Mouse (Mus musculus) CH12.LX (cell line): ENCODE measurements around the gene B3galt1. TPM values are rescaled to one million over a fixed set of nuclear protein-coding genes. Genes with fewer than 3 reads are reported as not detected.

Source experiments
- DNase-seq: peaks from one replicate; pipeline ENCODE4 v3.0.0-alpha.2; 2013; ENCODE audit errors: extremely low read depth
- H3K27ac ChIP-seq: 2 replicates; pipeline ENCODE4 v1.5.1; 2012; ENCODE audit warnings: low read depth, mild to moderate bottlenecking, control low read depth, moderate library complexity; ENCODE audit not compliant: insufficient read depth
- H3K27me3 ChIP-seq: replicated peaks from 2 replicates; pipeline ENCODE3; 2012; ENCODE audit warnings: inconsistent platforms
- H3K36me3 ChIP-seq, 2 experiments: replicated peaks in 1 of 2; 2 replicates each; pipeline versions ENCODE3 to v1.6.1; 2012; ENCODE audit warnings: inconsistent platforms in 1 of 2, low read length in 1 of 2, mild to moderate bottlenecking in 1 of 2, mixed read lengths in 1 of 2, moderate library complexity in 1 of 2; ENCODE audit not compliant: control insufficient read depth in 1 of 2, insufficient read depth in 1 of 2
- H3K4me1 ChIP-seq, 2 experiments: 2 replicates each; pipeline ENCODE4 v1.6.1; 2012; ENCODE audit warnings: inconsistent platforms in 1 of 2, moderate library complexity in 1 of 2; ENCODE audit not compliant: insufficient read depth in 2 of 2, control insufficient read depth in 1 of 2
- H3K4me2 ChIP-seq: 2 replicates; pipeline ENCODE4 v1.6.1; 2012; ENCODE audit warnings: low read depth, mild to moderate bottlenecking, control low read depth; ENCODE audit not compliant: poor library complexity, insufficient read depth, severe bottlenecking
- H3K4me3 ChIP-seq, 3 experiments: fragments of 150-350 bp in 1 of 3; sonication (generic) in 1 of 3; replicated peaks in 1 of 3; 2 replicates each; pipeline versions ENCODE3 to v1.5.1; 2011 to 2012; ENCODE audit warnings: low read depth in 2 of 3, low read length in 2 of 3, mild to moderate bottlenecking in 2 of 3, moderate library complexity in 2 of 3, control low read depth in 1 of 3, improper control_type of control experiment in 1 of 3, inconsistent platforms in 1 of 3, mixed read lengths in 1 of 3; ENCODE audit not compliant: poor library complexity in 1 of 3
- H3K79me2 ChIP-seq: replicated peaks from 2 replicates; pipeline ENCODE4 v1.6.1; 2012; ENCODE audit warnings: mild to moderate bottlenecking, moderate library complexity; ENCODE audit not compliant: control insufficient read depth, poor library complexity, insufficient read depth, severe bottlenecking; ENCODE audit errors: extremely low read depth
- H3K9ac ChIP-seq: 2 replicates; pipeline ENCODE4 v1.6.1; 2012; ENCODE audit warnings: low read depth, mild to moderate bottlenecking, control low read depth, moderate library complexity; ENCODE audit not compliant: insufficient read depth
- H3K9me3 ChIP-seq: replicated peaks from 2 replicates; pipeline ENCODE3; 2012; ENCODE audit warnings: low read length, inconsistent platforms, mixed read lengths
- CHD2 ChIP-seq: IDR thresholded peaks from 2 replicates; pipeline ENCODE4 v1.6.1; 2011; ENCODE audit warnings: low read length, improper control_type of control experiment
- CTCF ChIP-seq, 2 experiments: IDR thresholded peaks in 1 of 2; conservative IDR thresholded peaks in 1 of 2; 2 replicates each; pipeline ENCODE4 v1.5.1; 2011 to 2012; ENCODE audit warnings: low read depth in 2 of 2, low read length in 2 of 2, improper control_type of control experiment in 1 of 2, inconsistent platforms in 1 of 2, mild to moderate bottlenecking in 1 of 2, moderate library complexity in 1 of 2
- EP300 ChIP-seq: IDR thresholded peaks from 2 replicates; pipeline ENCODE4 v1.6.1; 2011; ENCODE audit warnings: low read length, improper control_type of control experiment
- ETS1 ChIP-seq: conservative IDR thresholded peaks from 2 replicates; pipeline ENCODE4 v1.6.1; 2012; ENCODE audit warnings: low read depth, mild to moderate bottlenecking, inconsistent platforms, low read length, improper control_type of control experiment, moderate library complexity
- GABPA ChIP-seq: IDR thresholded peaks from 2 replicates; pipeline ENCODE4 v1.6.1; 2012; ENCODE audit warnings: low read depth, low read length, improper control_type of control experiment, inconsistent platforms; ENCODE audit not compliant: insufficient replicate concordance
- HCFC1 ChIP-seq: IDR thresholded peaks from 2 replicates; pipeline ENCODE4 v1.6.1; 2012; ENCODE audit warnings: low read depth, mild to moderate bottlenecking, inconsistent platforms, low read length, improper control_type of control experiment
- JUN ChIP-seq: IDR thresholded peaks from 2 replicates; pipeline ENCODE4 v1.6.1; 2011; ENCODE audit warnings: low read depth, mild to moderate bottlenecking, low read length, improper control_type of control experiment, moderate library complexity; ENCODE audit not compliant: insufficient read depth
- MAFK ChIP-seq: IDR thresholded peaks from 2 replicates; pipeline ENCODE4 v1.6.1; 2011; ENCODE audit warnings: low read length, improper control_type of control experiment; ENCODE audit not compliant: insufficient replicate concordance
- MAX ChIP-seq: IDR thresholded peaks from 2 replicates; pipeline ENCODE4 v1.6.1; 2011; ENCODE audit warnings: low read length, improper control_type of control experiment
- MEF2A ChIP-seq: IDR thresholded peaks from 2 replicates; pipeline ENCODE4 v1.6.1; 2014; ENCODE audit warnings: low read depth, mild to moderate bottlenecking, inconsistent platforms, low read length, improper control_type of control experiment, borderline replicate concordance
- MXI1 ChIP-seq: IDR thresholded peaks from 2 replicates; pipeline ENCODE4 v1.6.1; 2011; ENCODE audit warnings: mild to moderate bottlenecking, low read depth, low read length, improper control_type of control experiment
- MYC ChIP-seq: IDR thresholded peaks from 2 replicates; pipeline ENCODE4 v1.6.1; 2011; ENCODE audit warnings: low read depth, mild to moderate bottlenecking, improper control_type of control experiment, low read length
- NELFE ChIP-seq: IDR thresholded peaks from 2 replicates; pipeline ENCODE4 v1.6.1; 2011; ENCODE audit warnings: low read depth, low read length, improper control_type of control experiment
- POLR2A ChIP-seq: IDR thresholded peaks from 2 replicates; pipeline ENCODE4 v1.6.1; 2011; ENCODE audit warnings: low read depth, mild to moderate bottlenecking, improper control_type of control experiment, low read length
- RAD21 ChIP-seq: IDR thresholded peaks from 2 replicates; pipeline ENCODE4 v1.6.1; 2011; ENCODE audit warnings: low read depth, mild to moderate bottlenecking, low read length, improper control_type of control experiment, moderate library complexity
- RCOR1 ChIP-seq: conservative IDR thresholded peaks from 2 replicates; pipeline ENCODE4 v1.6.1; 2012; ENCODE audit warnings: low read depth, mild to moderate bottlenecking, inconsistent platforms, low read length, improper control_type of control experiment
- SIN3A ChIP-seq: IDR thresholded peaks from 2 replicates; pipeline ENCODE4 v1.6.1; 2012; ENCODE audit warnings: low read length, improper control_type of control experiment, inconsistent platforms
- SMC3 ChIP-seq: IDR thresholded peaks from 2 replicates; pipeline ENCODE4 v1.6.1; 2011; ENCODE audit warnings: low read depth, low read length, improper control_type of control experiment
- TCF12 ChIP-seq: IDR thresholded peaks from 2 replicates; pipeline ENCODE4 v1.6.1; 2014; ENCODE audit warnings: low read depth, mild to moderate bottlenecking, inconsistent platforms, low read length, improper control_type of control experiment
- UBTF ChIP-seq: IDR thresholded peaks from 2 replicates; pipeline ENCODE4 v1.6.1; 2012; ENCODE audit warnings: low read depth, mild to moderate bottlenecking, inconsistent platforms, low read length, improper control_type of control experiment, moderate library complexity
- USF1 ChIP-seq: IDR thresholded peaks from 2 replicates; pipeline ENCODE4 v1.6.1; 2014; ENCODE audit warnings: low read depth, mild to moderate bottlenecking, inconsistent platforms, low read length, improper control_type of control experiment
- USF2 ChIP-seq: conservative IDR thresholded peaks from 2 replicates; pipeline ENCODE4 v1.6.1; 2011; ENCODE audit warnings: low read depth, low read length, improper control_type of control experiment
- ZKSCAN1 ChIP-seq: IDR thresholded peaks from 2 replicates; pipeline ENCODE4 v1.6.1; 2012; ENCODE audit warnings: low read depth, inconsistent platforms, low read length, improper control_type of control experiment, borderline replicate concordance
- ZMIZ1 ChIP-seq: IDR thresholded peaks from 2 replicates; pipeline ENCODE4 v1.6.1; 2012; ENCODE audit warnings: low read depth, mild to moderate bottlenecking, inconsistent platforms, low read length, improper control_type of control experiment
- ZNF384 ChIP-seq: IDR thresholded peaks from 2 replicates; pipeline ENCODE4 v1.6.1; 2012; ENCODE audit warnings: low read depth, low read length, improper control_type of control experiment, inconsistent platforms
- dilution Hi-C: fragments of 300-500 bp; cut with MboI; formaldehyde crosslinking; loops from 2 replicates; pipeline ENCODE4 v1.14.3; 2020; ENCODE audit warnings: low sequenced_read_pairs; ENCODE audit not compliant: extremely low pct_unique_long_range_greater_than_20kb, extremely low pct_ligation_motif_present
- in situ Hi-C: fragments of 300-500 bp; cut with MboI; formaldehyde crosslinking; loops from 3 replicates; pipeline ENCODE4 v1.14.3; 2019; ENCODE audit warnings: low sequenced_read_pairs, low pct_ligation_motif_present, low pct_unique_long_range_greater_than_20kb, mixed read lengths
- polyA plus RNA-seq: library from polyadenylated mRNA; unstranded; fragments of >175 nt; gene quantifications from 2 replicates; pipeline ENCODE4 v1.2.1, GENCODE M21; 2012; ENCODE audit warnings: low read depth; ENCODE audit not compliant: insufficient read length
- total RNA-seq, 2 experiments: library from RNA; depleted of rRNA; stranded (reverse); fragments of 300-350 nt in 1 of 2; fragments of >200 nt in 1 of 2; gene quantifications; 2 replicates each; pipeline ENCODE4 v1.2.3; 2012 to 2014

The B3galt1 gene
- total and polyA plus RNA-seq, 3 experiments: not detected

DNA sequence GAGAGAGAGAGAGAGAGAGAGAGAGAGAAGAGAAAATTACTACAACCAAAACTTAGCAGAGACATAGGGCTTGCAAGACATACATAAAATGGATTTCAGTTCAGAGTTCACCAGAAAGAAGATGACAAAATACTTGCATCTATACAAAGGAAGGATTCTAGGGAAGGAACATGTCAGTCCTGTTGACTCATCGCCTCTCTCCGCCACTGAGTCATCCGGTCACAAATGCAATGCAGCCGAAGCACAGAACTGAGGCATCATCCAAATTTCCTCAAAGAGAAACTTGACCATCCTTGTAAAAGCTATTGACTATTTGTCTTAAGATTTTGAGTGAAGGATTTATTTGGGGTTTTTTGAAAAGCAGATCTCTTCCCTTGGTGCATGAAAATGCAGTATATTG, 410.8 kb downstream of the B3galt1 start:
- DNase-seq: no peak
- no peak overlapping the region for H3K9ac ChIP-seq
- no peaks in the 10 kb centered on the region for H3K36me3 ChIP-seq
- in situ Hi-C loops (no loop called here), dilution Hi-C loops (no loop called here)
- peaks cover 41% of the 10 kb centered on the region for H3K9me3 ChIP-seq
- no peak overlapping the region for H3K4me3 ChIP-seq
- TF ChIP-seq RAD21 (no peak), ZKSCAN1 (no peak), ZNF384 (no peak), SMC3 (no peak), MEF2A (no peak), MAFK (no peak), CHD2 (no peak), ETS1 (no peak), SIN3A (no peak), TCF12 (no peak), POLR2A (no peak), JUN (no peak), EP300 (no peak), RCOR1 (no peak), NELFE (no peak), USF1 (no peak), ZMIZ1 (no peak), HCFC1 (no peak), GABPA (no peak)
- no peak overlapping the region for H3K4me2 ChIP-seq
- H3K27ac ChIP-seq: no peak overlapping the region
- no peaks in the 10 kb centered on the region for H3K79me2 ChIP-seq
- no peaks in the 10 kb centered on the region for H3K4me1 ChIP-seq
- H3K27me3 ChIP-seq: no peaks in the 10 kb centered on the region

DNA sequence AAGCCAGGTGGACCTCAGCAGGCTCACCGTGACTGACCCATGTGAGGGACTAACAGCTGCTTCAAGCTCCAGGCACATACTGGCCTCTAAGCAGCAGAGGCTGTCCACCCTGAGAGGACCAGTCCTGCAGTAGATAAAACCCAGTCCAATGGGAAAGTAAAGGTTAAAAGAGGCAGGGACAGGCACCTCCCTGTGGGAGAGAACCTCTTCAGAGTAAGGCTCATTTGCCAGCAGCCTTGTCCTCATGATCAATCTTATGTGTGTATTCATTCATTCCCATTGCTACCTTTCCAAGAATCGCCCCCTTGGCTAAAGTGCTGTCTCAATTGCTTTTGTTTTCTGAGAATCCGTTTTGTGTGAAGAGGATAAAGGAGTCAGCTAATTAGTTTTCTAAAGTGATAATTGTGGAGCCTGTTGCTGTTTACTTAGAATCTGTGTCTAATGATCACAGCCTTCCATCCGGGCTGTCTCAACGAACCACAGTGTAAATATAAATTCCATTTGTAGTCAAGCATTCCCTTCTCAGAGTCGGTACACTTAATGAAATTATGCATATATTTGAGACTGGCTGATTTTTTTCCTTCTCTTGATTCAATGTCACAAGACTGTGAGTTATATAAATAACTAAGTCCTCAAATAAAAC, 412.1 kb downstream of the B3galt1 start:
- dilution Hi-C loops: no loop called here
- H3K27me3 ChIP-seq: no peaks in the 10 kb centered on the region
- no peak for TF ChIP-seq RCOR1
- no peak for TF ChIP-seq MAX
- TF ChIP-seq RAD21: no peak
- TF ChIP-seq MYC: no peak
- no peak for TF ChIP-seq CTCF (conservative IDR thresholded peaks at IDR 0.05 in 1 of 2, IDR thresholded peaks at IDR 0.05 in 1 of 2; ENCODE audit: low read depth in 2 of 2, low read length in 2 of 2)
- no peak for TF ChIP-seq TCF12
- no peak for TF ChIP-seq MXI1
- no peak for TF ChIP-seq ZMIZ1
- TF ChIP-seq USF2: no peak
- no peak for TF ChIP-seq UBTF
- no peaks in the 10 kb centered on the region for H3K79me2 ChIP-seq
- no peak for DNase-seq
- no peak overlapping the region for H3K4me2 ChIP-seq
- in situ Hi-C loops: no loop called here
- no peak overlapping the region for H3K4me3 ChIP-seq
- no peak overlapping the region for H3K27ac ChIP-seq
- H3K4me1 ChIP-seq: no peaks in the 10 kb centered on the region
- H3K9me3 ChIP-seq: peaks cover 40% of the 10 kb centered on the region
- H3K36me3 ChIP-seq: no peaks in the 10 kb centered on the region
- no peak overlapping the region for H3K9ac ChIP-seq
